Comparison of ENCODE assay signal across 8 mouse cellular contexts in genomic region chr11:106255685-106256451, GRCm38 (mm10). TPM values are rescaled to one million over a fixed set of nuclear protein-coding genes. Genes with fewer than 3 reads are reported as not detected.
DNase-seq lines count a peak whose midpoint lies in the region; ATAC-seq and TF ChIP-seq lines count a peak whose summit lies in the region.

Ftsj3 (minus strand) TSS chr11:106256079.
Psmc5 (plus strand) TSS chr11:106256154.

- H3K27me3 ChIP-seq in forebrain, embryonic 10.5 days (ENCODE audit: poor library complexity, severe bottlenecking) = no peaks in the 10 kb centered on the region
- no peaks in the 10 kb centered on the region for H3K27me3 ChIP-seq in heart, embryonic 15.5 days
- no peaks in the 10 kb centered on the region for H3K27me3 ChIP-seq in liver, embryonic 14.5 days (ENCODE audit: control insufficient read depth, insufficient read depth, low read length)
- H3K27me3 ChIP-seq in neural tube, embryonic 11.5 days (ENCODE audit: control insufficient read depth, insufficient read depth, low read length) = no peaks in the 10 kb centered on the region
- H3K27me3 ChIP-seq in stomach, postnatal 0 days (ENCODE audit: control insufficient read depth, insufficient read depth, low read length) = no peaks in the 10 kb centered on the region

- peak; percentile 97 for DNase-seq in c-Kit-negative CD71-positive TER-119-positive erythroid progenitor cells, embryonic 14.5 days (ENCODE audit: low read depth, low spot score)
- DNase-seq in forebrain, embryonic 10.5 days (ENCODE audit: extremely low spot score, low spot score) = peak; percentile 98
- peak; percentile 98 to 100 for DNase-seq in kidney, postnatal 25 days
- peak; percentile 91 to 93 (median 92) for DNase-seq in liver, embryonic 14.5 days (ENCODE audit: low read depth in 3 of 3, low spot score in 3 of 3)
- peak; percentile 95 for DNase-seq in neural tube, embryonic 11.5 days (ENCODE audit: low spot score)
- peak; percentile 96 for DNase-seq in stomach, postnatal 0 days (ENCODE audit: low spot score)

- H3K36me3 ChIP-seq in forebrain, embryonic 10.5 days (replicated peaks) = peaks cover 80% of the 10 kb centered on the region
- H3K36me3 ChIP-seq in heart, embryonic 15.5 days = peaks cover 40% of the 10 kb centered on the region
- H3K36me3 ChIP-seq in liver, embryonic 14.5 days (replicated peaks; ENCODE audit: control insufficient read depth, insufficient read depth, low read depth) = peaks cover 38% of the 10 kb centered on the region
- H3K36me3 ChIP-seq in neural tube, embryonic 11.5 days (ENCODE audit: control insufficient read depth, insufficient read depth, low read length) = peaks cover 6% of the 10 kb centered on the region
- H3K36me3 ChIP-seq in stomach, postnatal 0 days (ENCODE audit: control insufficient read depth, insufficient read depth, low read length) = no peaks in the 10 kb centered on the region; the same call in 1 of the 2 replicates

- H3K4me1 ChIP-seq in forebrain, embryonic 10.5 days = peaks cover 24% of the 10 kb centered on the region
- peaks cover 23% of the 10 kb centered on the region for H3K4me1 ChIP-seq in heart, embryonic 15.5 days (replicated peaks)
- peaks cover 11 to 17% of the 10 kb centered on the region in 2 experiments for H3K4me1 ChIP-seq in liver, embryonic 14.5 days (replicated peaks; ENCODE audit: control insufficient read depth in 2 of 2, insufficient read depth in 2 of 2, low read length in 1 of 2)
- peaks cover 9% of the 10 kb centered on the region for H3K4me1 ChIP-seq in neural tube, embryonic 11.5 days (ENCODE audit: control insufficient read depth, insufficient read depth, low read length)
- H3K4me1 ChIP-seq in stomach, postnatal 0 days (replicated peaks; ENCODE audit: control insufficient read depth, insufficient read depth) = 0 out of 2 replicates have a peak, but pooled peaks cover 2% of the 10 kb centered on the region

- WGBS in forebrain, embryonic 10.5 days = under 1% methylated on average over 42 of the region's 42 CpGs
- under 1% methylated on average over 42 of the region's 42 CpGs for WGBS in heart, embryonic 15.5 days
- WGBS in liver, embryonic 14.5 days (ENCODE audit: insufficient replicate concordance) = under 1% methylated on average over 42 of the region's 42 CpGs
- WGBS in neural tube, embryonic 11.5 days = under 1% methylated on average over 42 of the region's 42 CpGs
- WGBS in stomach, postnatal 0 days = under 1% methylated on average over 42 of the region's 42 CpGs

- peak; percentile 94 for ATAC-seq in CD4-positive, CD25-positive, alpha-beta regulatory T cell, adult 4 months
- ATAC-seq in heart, embryonic 15.5 days (replicated peaks; ENCODE audit: insufficient number of reproducible peaks, insufficient read depth, low FRiP score, low read depth) = peak; percentile 93
- peak; percentile 97 for ATAC-seq in liver, embryonic 14.5 days (ENCODE audit: insufficient read depth)
- peak; percentile 90 for ATAC-seq in neural tube, embryonic 11.5 days (ENCODE audit: insufficient read depth, low FRiP score, low TSS enrichment)
- ATAC-seq in stomach, postnatal 0 days (ENCODE audit: low FRiP score, low TSS enrichment) = peak; percentile 96

- peak within 1 kb of the TSS; percentile 88 for H3K4me3 ChIP-seq in forebrain, embryonic 10.5 days
- peak within 1 kb of the TSS; percentile 93 for H3K4me3 ChIP-seq in heart, embryonic 15.5 days
- H3K4me3 ChIP-seq in liver, embryonic 14.5 days (ENCODE audit: insufficient read depth in 1 of 2, low read depth in 2 of 2, low read length in 2 of 2) = peak within 1 kb of the TSS; percentile 95 to 99
- peak within 1 kb of the TSS; percentile 78 for H3K4me3 ChIP-seq in neural tube, embryonic 11.5 days (ENCODE audit: low read depth, low read length)
- peak within 1 kb of the TSS; percentile 69 for H3K4me3 ChIP-seq in stomach, postnatal 0 days (ENCODE audit: low read depth, low read length)

- no peaks in the 10 kb centered on the region for H3K9me3 ChIP-seq in forebrain, embryonic 10.5 days
- H3K9me3 ChIP-seq in heart, embryonic 15.5 days (replicated peaks) = no peaks in the 10 kb centered on the region
- no peaks in the 10 kb centered on the region for H3K9me3 ChIP-seq in liver, embryonic 14.5 days (ENCODE audit: control insufficient read depth, low read length)
- H3K9me3 ChIP-seq in neural tube, embryonic 11.5 days (ENCODE audit: control insufficient read depth, low read length) = no peaks in the 10 kb centered on the region
- H3K9me3 ChIP-seq in stomach, postnatal 0 days (ENCODE audit: control insufficient read depth, low read length) = no peaks in the 10 kb centered on the region

- no peak for TF ChIP-seq EP300 in liver, embryonic 14.5 days (IDR thresholded peaks at IDR 0.05; ENCODE audit: low read depth)
- TF ChIP-seq EP300 in stomach, postnatal 0 days (optimal IDR thresholded peaks at IDR 0.05) = no peak

- peak within 1 kb of the TSS; percentile 95 for H3K27ac ChIP-seq in forebrain, embryonic 10.5 days
- H3K27ac ChIP-seq in heart, embryonic 15.5 days = peak within 1 kb of the TSS; percentile 78
- peak within 1 kb of the TSS; percentile 58 for H3K27ac ChIP-seq in liver, embryonic 14.5 days
- peak within 1 kb of the TSS; percentile 67; the same call in 1 of the 2 replicates for H3K27ac ChIP-seq in neural tube, embryonic 11.5 days (ENCODE audit: low read depth, low read length)
- H3K27ac ChIP-seq in stomach, postnatal 0 days (replicated peaks) = peak within 1 kb of the TSS; percentile 79

- peak within 1 kb of the TSS; percentile 94 for H3K4me2 ChIP-seq in heart, embryonic 15.5 days
- H3K4me2 ChIP-seq in liver, embryonic 14.5 days (ENCODE audit: low read depth) = peak within 1 kb of the TSS; percentile 79
- H3K4me2 ChIP-seq in neural tube, embryonic 11.5 days (ENCODE audit: low read depth) = peak within 1 kb of the TSS; percentile 96
- peak within 1 kb of the TSS; percentile 76 for H3K4me2 ChIP-seq in stomach, postnatal 0 days (replicated peaks; ENCODE audit: low read depth)

- peak; percentile 65 for TF ChIP-seq CTCF in liver, embryonic 14.5 days (IDR thresholded peaks at IDR 0.05; ENCODE audit: low read depth)
- peak; percentile 60 for TF ChIP-seq CTCF in stomach, postnatal 0 days (IDR thresholded peaks at IDR 0.05; ENCODE audit: low read depth)

- peak within 1 kb of the TSS; percentile 90 for H3K9ac ChIP-seq in heart, embryonic 15.5 days
- H3K9ac ChIP-seq in liver, embryonic 14.5 days (replicated peaks) = peak within 1 kb of the TSS; percentile 93
- H3K9ac ChIP-seq in neural tube, embryonic 11.5 days (ENCODE audit: low read length) = peak within 1 kb of the TSS; percentile 82
- H3K9ac ChIP-seq in stomach, postnatal 0 days (ENCODE audit: low read length) = peak within 1 kb of the TSS; percentile 70

RNA-seq across cellular contexts. Expression of gene Ftsj3, which starts in this region (rescaled TPM):
- 10 to 100 TPM; 52.9 to 85.8 TPM for polyA plus RNA-seq in CD4-positive, CD25-positive, alpha-beta regulatory T cell, adult 4 months (2017; shearing (Covaris generic))
- 101 and 102 TPM in 2 replicates for polyA plus RNA-seq in forebrain, embryonic 10.5 days (2016; fragmentation: Nextera tagmentation; extraction: Ambion mirVana)
- polyA plus RNA-seq in heart, embryonic 15.5 days (2015; fragmentation: Nextera tagmentation; extraction: Ambion mirVana) = 31.1 and 37.5 TPM in 2 replicates
- polyA plus RNA-seq in liver, embryonic 14.5 days (2012; rRNA removed) = 15.5 and 25.7 TPM in 2 replicates
- 36.8 and 40.1 TPM in 2 replicates for polyA plus RNA-seq in liver, embryonic 14.5 days (2014; fragmentation: Nextera tagmentation; extraction: Ambion mirVana)
- polyA plus RNA-seq in neural tube, embryonic 11.5 days (2014; fragmentation: Nextera tagmentation; extraction: Ambion mirVana) = 64.5 and 66.9 TPM in 2 replicates
- polyA plus RNA-seq in stomach, postnatal 0 days (2015; fragmentation: Nextera tagmentation; extraction: Ambion mirVana) = 24.4 and 24.5 TPM in 2 replicates

RNA-seq across cellular contexts. Expression of gene Psmc5, which starts in this region (rescaled TPM):
- 100 to 1,000 TPM; 161 to 197 TPM for polyA plus RNA-seq in CD4-positive, CD25-positive, alpha-beta regulatory T cell, adult 4 months (2017; shearing (Covaris generic))
- 431 and 435 TPM in 2 replicates for polyA plus RNA-seq in forebrain, embryonic 10.5 days (2016; fragmentation: Nextera tagmentation; extraction: Ambion mirVana)
- polyA plus RNA-seq in heart, embryonic 15.5 days (2015; fragmentation: Nextera tagmentation; extraction: Ambion mirVana) = 195 and 215 TPM in 2 replicates
- polyA plus RNA-seq in liver, embryonic 14.5 days (2012; rRNA removed) = 59.6 and 107 TPM in 2 replicates
- polyA plus RNA-seq in liver, embryonic 14.5 days (2014; fragmentation: Nextera tagmentation; extraction: Ambion mirVana) = 123 and 132 TPM in 2 replicates
- 414 and 431 TPM in 2 replicates for polyA plus RNA-seq in neural tube, embryonic 11.5 days (2014; fragmentation: Nextera tagmentation; extraction: Ambion mirVana)
- polyA plus RNA-seq in stomach, postnatal 0 days (2015; fragmentation: Nextera tagmentation; extraction: Ambion mirVana) = 202 and 206 TPM in 2 replicates

Comparison
In these comparisons a context has a peak if more than half of its experiments do, and no peak if none do; other contexts are left out.
1. Peak in every context shown above with its lines: DNase-seq, ATAC-seq, H3K4me3 ChIP-seq and H3K27ac ChIP-seq.